Mouse (Mus musculus) liver, postnatal 0 days (tissue): ENCODE data around the gene Atp8a2. TPM values are rescaled to one million over a fixed set of nuclear protein-coding genes. Genes with fewer than 3 reads are reported as not detected.
"Not testable (repeated sequence)": the region's sequence is repeated elsewhere in the genome, so short reads cannot be mapped to it uniquely, and the experiment has no call there.

Experiments used
- ATAC-seq: fragments of 200-750 bp; cut with Nextera tagmentation; 2 replicates; pipeline ENCODE4 v1.8.0; 2017; ENCODE audit warnings: mild to moderate bottlenecking, moderate library complexity
- DNase-seq: peaks from one replicate; pipeline ENCODE4 v3.0.0-alpha.2; 2016
- H3K27ac ChIP-seq: fragments of 300-500 bp; sonication (generic); 2 replicates; pipeline ENCODE4 v1.5.1; 2014; ENCODE audit warnings: antibody characterized with exemption, moderate library complexity, mild to moderate bottlenecking, low read depth
- H3K27me3 ChIP-seq: fragments of 300-500 bp; sonication (generic); 2 replicates; pipeline ENCODE4 v1.6.1; 2014; ENCODE audit warnings: low read length, control low read depth, mixed read lengths; ENCODE audit not compliant: insufficient read depth
- H3K36me3 ChIP-seq: fragments of 300-500 bp; sonication (generic); replicated peaks from 2 replicates; pipeline ENCODE4 v1.6.1; 2014; ENCODE audit warnings: mild to moderate bottlenecking, control low read depth, low read length, moderate library complexity, mixed read lengths; ENCODE audit not compliant: insufficient read depth
- H3K4me1 ChIP-seq: fragments of 300-500 bp; sonication (generic); 2 replicates; pipeline ENCODE4 v1.6.1; 2014; ENCODE audit warnings: antibody characterized with exemption, mild to moderate bottlenecking, control low read depth; ENCODE audit not compliant: insufficient read depth
- H3K4me2 ChIP-seq: fragments of 300-500 bp; sonication (generic); 2 replicates; pipeline ENCODE4 v1.6.1; 2014; ENCODE audit warnings: low read depth, mild to moderate bottlenecking, low read length, moderate library complexity, mixed read lengths
- H3K4me3 ChIP-seq: fragments of 300-500 bp; sonication (generic); 2 replicates; pipeline ENCODE4 v1.5.1; 2014; ENCODE audit warnings: low read depth, low read length
- H3K9ac ChIP-seq: fragments of 300-500 bp; sonication (generic); replicated peaks from 2 replicates; pipeline ENCODE4 v1.6.1; 2014; ENCODE audit warnings: mild to moderate bottlenecking, moderate library complexity
- H3K9me3 ChIP-seq: fragments of 300-500 bp; sonication (generic); 2 replicates; pipeline ENCODE4 v1.6.1; 2016; ENCODE audit warnings: mild to moderate bottlenecking, control low read depth, low read length, mixed read lengths
- CTCF ChIP-seq: sonication (generic); IDR thresholded peaks from 2 replicates; pipeline ENCODE4 v1.5.1; 2016; ENCODE audit warnings: antibody characterized with exemption, low read depth
- EP300 ChIP-seq: IDR thresholded peaks from 2 replicates; pipeline ENCODE4 v1.6.1; 2016; ENCODE audit warnings: antibody characterized with exemption, low read depth, mild to moderate bottlenecking
- WGBS: fragments of 180-500 bp; shearing (Covaris S2); extraction: QIAGEN DNeasy Blood & Tissue Kit; methylation state at CpG from one replicate; pipeline ENCODE4 v1.1.7; 2014; ENCODE audit not compliant: insufficient replicate concordance; 5-methylcytosine and 5-hydroxymethylcytosine counted together
- polyA plus RNA-seq: library from polyadenylated mRNA; unstranded; fragments of >200 nt; fragmentation: Nextera tagmentation; extraction: Ambion mirVana; gene quantifications from 2 replicates; pipeline ENCODE4 v1.2.1, GENCODE M21; 2015

Gene Atp8a2
- polyA plus RNA-seq, 1 experiment from 2014 or later: 7.5 TPM

DNA sequence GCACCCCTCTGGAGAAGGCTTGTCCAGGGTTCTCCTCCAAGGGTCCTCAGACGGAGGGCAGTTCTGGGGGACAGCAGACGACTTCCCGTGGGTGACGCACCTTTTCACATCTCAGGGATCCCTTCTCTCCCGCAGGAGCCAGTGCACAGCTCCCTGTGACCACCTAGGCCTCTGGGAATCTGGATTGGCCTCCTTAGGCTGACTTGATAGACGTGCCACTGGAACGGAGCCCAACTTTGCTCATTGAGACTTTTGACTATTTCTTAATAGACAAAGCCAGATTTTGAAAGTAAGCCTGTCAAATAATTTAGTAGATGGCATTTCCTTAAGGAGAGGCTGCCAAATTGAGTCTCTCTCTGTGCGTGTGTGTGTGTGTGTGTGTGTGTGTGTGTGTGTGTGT, 570.3 kb downstream of the Atp8a2 start:
- DNase-seq (no peak), ATAC-seq (no peak)
- 53% methylated on average over 8 of the region's 8 CpGs for WGBS
- no peak for TF ChIP-seq EP300
- Histone ChIP-seq H3K4me1 (peaks cover 12% of the 10 kb centered on the region), H3K4me2 (0 out of 2 replicates have a peak overlapping the region, but pooled peaks have one; percentile 95), H3K9me3 (no peaks in the 10 kb centered on the region), H3K9ac (no peak overlapping the region), H3K36me3 (no peaks in the 10 kb centered on the region), H3K4me3 (no peak overlapping the region), H3K27ac (no peak overlapping the region), H3K27me3 (peaks cover 32% of the 10 kb centered on the region)

GRCm38 (mm10) chr14:59625806-59626364, 571.1 kb downstream of the Atp8a2 start:
- peak; percentile 44 for DNase-seq
- Histone ChIP-seq H3K27ac (no peak overlapping the region), H3K9ac (no peak overlapping the region; the same call in 1 of the 2 replicates), H3K4me1 (peaks cover 12% of the 10 kb centered on the region), H3K4me3 (peak overlapping the region; percentile 53), H3K4me2 (peak overlapping the region; percentile 95), H3K27me3 (peaks cover 32% of the 10 kb centered on the region), H3K36me3 (no peaks in the 10 kb centered on the region), H3K9me3 (no peaks in the 10 kb centered on the region)
- no peak for TF ChIP-seq EP300
- no peak for TF ChIP-seq CTCF
- ATAC-seq: no peak
- under 1% methylated on average over 45 of the region's 51 CpGs for whole genome bisulfite sequencing

DNA sequence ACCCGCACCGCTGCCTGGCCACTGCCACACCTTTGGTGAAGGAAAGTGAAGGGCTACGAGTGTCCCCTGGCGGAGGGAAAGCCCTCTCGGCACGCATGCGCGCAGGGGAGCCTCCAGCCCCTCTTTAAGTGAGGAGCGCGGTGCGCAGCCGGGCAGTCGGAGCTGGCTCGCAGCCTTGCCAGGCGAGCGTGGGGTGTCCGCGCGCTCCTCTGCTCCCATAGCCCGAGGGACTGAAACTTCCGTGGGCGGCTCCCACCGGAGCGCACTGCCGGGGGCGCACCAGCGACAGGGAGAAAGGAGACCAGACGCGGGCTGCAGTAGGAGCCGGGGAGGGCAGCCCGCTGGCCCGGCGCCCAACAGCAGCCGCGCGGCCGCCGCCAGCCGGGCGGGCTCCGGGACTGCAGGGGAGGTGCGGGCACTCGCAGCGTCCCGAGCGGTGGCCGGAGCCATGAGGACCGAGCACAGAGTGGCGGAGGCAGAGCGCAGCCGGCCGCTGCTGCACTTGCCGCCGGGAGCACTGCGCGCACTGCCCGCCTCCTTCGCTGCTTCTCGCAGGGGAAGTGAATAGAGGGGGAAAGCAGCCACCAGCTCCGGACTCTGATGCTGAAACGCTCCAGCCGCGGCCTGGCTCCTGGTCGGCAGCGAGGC, 571.7 kb downstream of the Atp8a2 start, which contains the start of gene Shisa2:
Gene Shisa2 (plus strand): TSS at position 151 of the 648 bp plus-strand sequence.
- H3K9me3 ChIP-seq: no peaks in the 10 kb centered on the region
- peak; percentile 64 for DNase-seq
- H3K27ac ChIP-seq: no peak within 1 kb of the TSS
- H3K4me1 ChIP-seq: peaks cover 12% of the 10 kb centered on the region
- 1% methylated on average over 58 of the region's 65 CpGs for WGBS
- ATAC-seq: peak; percentile 67
- H3K4me3 ChIP-seq: peak within 1 kb of the TSS; percentile 53
- peak within 1 kb of the TSS; percentile 95 for H3K4me2 ChIP-seq
- H3K36me3 ChIP-seq: no peaks in the 10 kb centered on the region
- H3K9ac ChIP-seq: peak within 1 kb of the TSS; percentile 41
- TF ChIP-seq CTCF (peak; percentile 51), EP300 (no peak)
- H3K27me3 ChIP-seq: peaks cover 32% of the 10 kb centered on the region

GRCm38 (mm10) chr14:59624326-59624885, 572.6 kb downstream of the Atp8a2 start:
- peaks cover 12% of the 10 kb centered on the region for H3K4me1 ChIP-seq
- no peak for DNase-seq
- no peaks in the 10 kb centered on the region for H3K36me3 ChIP-seq
- peaks cover 32% of the 10 kb centered on the region for H3K27me3 ChIP-seq
- no peaks in the 10 kb centered on the region for H3K9me3 ChIP-seq
- ATAC-seq: no peak
- no peak overlapping the region for H3K4me2 ChIP-seq
- H3K9ac ChIP-seq: no peak overlapping the region
- TF ChIP-seq EP300 (no peak), CTCF (no peak)
- WGBS: 54% methylated on average over 9 of the region's 9 CpGs
- H3K27ac ChIP-seq: no peak overlapping the region
- no peak overlapping the region for H3K4me3 ChIP-seq

DNA sequence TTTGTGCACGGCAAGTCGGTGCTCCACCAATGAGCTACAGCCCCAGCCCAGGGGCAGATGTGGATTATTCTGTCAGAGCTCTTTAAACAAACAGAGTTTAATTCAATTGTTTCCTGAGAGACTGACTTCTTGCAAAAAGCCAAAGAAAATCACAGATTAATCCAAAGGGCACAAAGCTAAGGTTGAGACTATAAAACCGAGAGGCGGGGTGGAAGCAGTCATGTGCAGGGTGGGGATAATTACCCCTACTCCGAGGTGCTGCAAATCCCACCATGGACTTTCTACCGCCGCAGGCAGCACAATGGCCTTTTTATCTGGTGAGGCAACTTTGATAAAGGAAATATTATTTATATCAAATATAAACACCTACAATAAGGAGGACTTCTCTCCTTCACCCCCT, 580.2 kb downstream of the Atp8a2 start:
- no peak overlapping the region for H3K4me3 ChIP-seq
- H3K4me2 ChIP-seq: no peak overlapping the region
- no peak overlapping the region for H3K9ac ChIP-seq
- no peaks in the 10 kb centered on the region for H3K4me1 ChIP-seq
- no peaks in the 10 kb centered on the region for H3K9me3 ChIP-seq
- no peaks in the 10 kb centered on the region for H3K27me3 ChIP-seq
- no peak for TF ChIP-seq CTCF
- DNase-seq (no peak), ATAC-seq (no peak)
- H3K36me3 ChIP-seq: no peaks in the 10 kb centered on the region
- H3K27ac ChIP-seq: no peak overlapping the region
- 83% methylated on average over 7 of the region's 7 CpGs for WGBS

DNA sequence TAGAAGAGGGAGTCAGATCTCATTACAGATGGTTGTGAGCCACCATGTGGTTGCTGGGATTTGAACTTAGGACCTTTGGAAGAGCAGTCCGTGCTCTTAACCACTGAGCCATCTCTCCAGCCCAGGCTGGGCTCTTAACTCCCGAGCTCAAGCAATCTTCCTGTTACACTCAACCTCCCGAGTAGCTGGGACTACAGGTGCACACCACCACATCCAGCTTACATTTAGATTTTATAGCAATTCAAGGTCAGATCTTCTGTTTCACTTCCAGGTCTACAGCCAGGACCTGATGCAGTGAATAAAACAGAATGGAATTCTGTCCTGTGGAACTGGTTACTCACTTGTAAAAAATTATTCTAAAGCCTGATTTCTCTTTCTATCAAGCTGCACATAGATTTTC, 582.8 kb downstream of the Atp8a2 start:
- H3K36me3 ChIP-seq, H3K4me1 ChIP-seq, H3K4me3 ChIP-seq, H3K27me3 ChIP-seq, DNase-seq, H3K9me3 ChIP-seq, H3K4me2 ChIP-seq, H3K27ac ChIP-seq, H3K9ac ChIP-seq, ATAC-seq: not testable (repeated sequence)
- WGBS: 61% methylated on average over 3 of the region's 3 CpGs
